Mouse (Mus musculus): ENCODE measurements at regions not wholly inside any gene's neighbourhood (a gene's known extent, or its start where the extent isn't known, plus 50 kb on each side); places are given as distances from the start of the nearest gene placed in this dataset.
A peak's percentile ranks its signal among the peaks of the same experiment; 100 is the strongest.

DNA sequence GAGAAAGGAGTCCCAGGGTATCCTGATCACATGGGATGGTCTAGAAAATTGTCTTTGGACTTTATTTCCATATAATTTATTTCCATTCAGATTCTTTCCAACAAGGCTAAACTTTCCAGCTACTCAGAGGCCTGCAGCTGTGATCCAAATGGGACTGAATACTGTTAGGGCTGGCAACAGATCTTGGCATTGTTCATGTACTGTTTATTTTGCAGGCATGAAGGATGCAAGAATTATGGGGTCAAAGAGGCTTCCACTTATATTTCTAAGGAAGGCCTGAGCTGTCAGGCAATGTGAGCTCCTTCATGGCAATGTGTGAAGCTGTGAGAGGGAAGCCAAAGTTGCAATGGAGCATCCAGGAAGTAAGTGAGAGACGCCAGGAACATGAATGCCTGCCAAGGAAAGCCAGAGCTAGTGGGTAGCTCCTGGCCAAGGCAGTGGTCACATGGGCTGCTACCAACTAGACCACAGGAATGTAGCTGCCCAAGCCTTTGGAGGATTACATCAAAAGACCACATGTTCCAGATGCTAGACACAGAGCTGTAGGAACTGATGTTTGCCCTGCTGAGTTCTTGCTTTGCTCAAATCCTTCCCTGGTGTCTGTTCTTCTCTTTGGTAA, 261.8 kb upstream of the Sox11 start:
- DNase-seq (ENCODE audit: low spot score), result peak; percentile 48

DNA sequence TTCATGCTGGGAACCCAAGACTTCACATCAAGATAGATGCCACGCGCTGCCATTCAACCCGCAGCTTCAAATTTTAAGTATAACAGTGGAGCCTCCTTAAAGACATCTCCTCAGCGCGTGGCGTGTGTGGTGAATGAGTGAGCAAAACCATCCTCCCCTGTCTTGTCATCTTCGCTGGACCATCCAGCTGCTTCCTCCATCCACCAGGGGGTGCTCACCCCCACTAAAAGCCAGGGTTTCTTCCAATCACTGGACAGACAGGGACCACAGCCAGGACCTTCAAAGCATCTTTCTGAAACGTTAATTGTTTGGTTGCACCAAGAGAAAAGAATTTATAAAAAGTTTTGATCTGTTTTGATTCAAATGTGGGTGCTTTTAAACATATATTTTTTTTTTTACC, 256.8 kb upstream of the Sox11 start:
- DNase-seq (ENCODE audit: low spot score), result peak; percentile 14

DNA sequence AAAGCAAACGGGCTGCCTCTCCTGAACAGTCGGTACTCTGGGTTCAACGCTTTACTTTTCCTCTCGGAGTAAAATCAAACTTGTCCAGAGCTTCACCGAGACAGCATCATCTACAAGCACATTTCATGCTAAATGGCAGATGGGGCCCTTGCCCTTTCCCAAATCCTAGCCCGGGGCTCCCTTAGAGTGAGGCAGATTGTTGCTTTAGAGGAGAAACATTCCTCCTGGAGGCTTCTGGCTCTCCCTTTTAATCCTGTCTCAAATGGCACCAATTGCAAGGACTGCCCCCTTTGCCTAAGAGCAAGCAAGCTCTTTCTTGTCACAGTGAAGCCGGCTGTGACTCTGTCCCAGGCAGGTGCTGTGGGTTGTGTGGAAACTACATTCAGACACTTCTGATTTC, 255.5 kb upstream of the Sox11 start:
- no peak for DNase-seq (ENCODE audit: low spot score)

DNA sequence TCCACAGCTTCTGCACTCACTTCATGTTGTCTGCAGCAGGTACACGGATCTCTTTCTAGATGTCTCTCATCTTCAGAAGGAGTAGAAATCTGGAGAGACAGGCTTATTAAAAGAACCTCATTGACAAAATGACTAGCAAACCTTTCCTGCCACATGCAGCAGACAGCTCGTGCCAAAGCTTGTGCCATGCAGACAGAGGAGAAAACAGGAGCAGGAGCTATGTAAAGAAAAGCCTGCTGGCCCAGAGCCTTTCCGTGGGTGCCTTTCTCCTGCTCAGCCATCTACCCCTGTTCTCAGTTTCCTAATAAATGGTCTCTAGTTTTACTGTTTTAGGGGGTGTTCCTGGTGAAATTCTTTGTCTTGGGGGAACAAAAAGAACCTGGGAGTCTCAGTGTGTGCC, 254.9 kb upstream of the Sox11 start:
- DNase-seq (ENCODE audit: low spot score), result no peak

DNA sequence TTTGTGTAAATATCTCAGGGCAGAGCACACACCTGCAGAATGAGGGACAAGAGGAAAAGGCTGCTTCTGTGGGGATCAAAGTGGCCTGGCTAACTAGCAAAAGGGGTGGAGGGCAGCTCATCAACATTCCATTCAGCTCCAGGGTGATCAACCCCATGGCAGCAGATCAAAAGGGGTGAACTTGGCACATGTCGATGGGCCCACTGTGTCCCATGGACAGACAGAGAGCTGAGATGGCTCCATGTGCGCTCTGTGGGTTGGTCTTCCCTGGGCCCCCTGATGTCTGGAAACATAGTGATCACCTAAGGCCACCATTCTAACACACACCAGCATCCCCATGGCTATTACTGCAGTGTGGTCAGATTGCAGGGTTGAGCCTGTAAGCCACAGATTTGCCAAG, 253.2 kb upstream of the Sox11 start:
- no peak for DNase-seq (ENCODE audit: low spot score)

DNA sequence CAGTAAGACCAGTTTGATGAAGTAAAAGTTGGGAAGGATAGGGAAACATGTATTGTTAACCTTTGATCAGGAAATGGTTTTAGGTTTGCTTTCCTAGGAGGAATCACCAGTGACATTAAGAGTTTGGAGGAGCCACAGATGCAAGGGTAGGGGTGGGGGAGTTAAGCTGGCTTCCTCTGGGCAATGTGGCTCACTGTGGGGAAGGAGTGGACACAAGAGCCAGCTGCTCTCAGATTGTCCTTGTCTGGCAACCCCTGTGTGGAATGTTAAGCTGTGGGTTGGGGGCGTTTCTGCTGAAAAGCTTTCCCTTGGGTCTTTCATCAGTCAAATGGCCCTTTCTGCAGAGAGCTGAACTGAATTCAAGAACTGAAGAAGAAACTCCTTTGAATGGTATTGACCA, 251.1 kb upstream of the Sox11 start:
- no peak for DNase-seq (ENCODE audit: low spot score)

DNA sequence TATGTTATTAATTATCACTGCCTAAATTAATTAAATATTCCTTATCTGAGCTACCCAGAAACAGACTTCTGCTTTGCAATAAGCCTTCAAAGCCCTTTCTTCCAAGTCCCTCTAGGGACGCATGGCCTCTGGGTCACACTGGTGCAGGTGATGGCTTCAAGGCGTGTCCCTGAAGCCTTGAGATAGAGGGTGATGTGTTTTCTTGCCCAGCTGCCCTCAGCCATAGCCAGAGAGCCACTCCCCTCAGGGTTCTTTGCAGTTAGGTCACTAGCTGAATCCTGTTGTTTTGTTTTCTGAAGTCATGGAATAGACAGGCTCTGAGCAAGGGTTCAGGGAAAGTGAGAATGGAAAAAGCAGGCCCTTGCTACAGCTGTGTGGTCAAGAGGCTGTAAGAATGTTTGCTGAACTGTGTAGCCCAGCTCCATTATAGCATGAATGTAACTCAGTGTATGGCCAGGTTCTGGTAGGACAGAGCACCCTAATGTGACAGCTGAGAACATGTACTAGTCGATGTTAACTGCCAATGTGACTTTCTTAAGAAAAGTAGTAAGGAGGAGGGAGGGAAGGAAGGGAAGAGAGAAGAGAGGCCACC, 233.8 kb upstream of the Sox11 start:
- no peak for DNase-seq (ENCODE audit: low spot score)

DNA sequence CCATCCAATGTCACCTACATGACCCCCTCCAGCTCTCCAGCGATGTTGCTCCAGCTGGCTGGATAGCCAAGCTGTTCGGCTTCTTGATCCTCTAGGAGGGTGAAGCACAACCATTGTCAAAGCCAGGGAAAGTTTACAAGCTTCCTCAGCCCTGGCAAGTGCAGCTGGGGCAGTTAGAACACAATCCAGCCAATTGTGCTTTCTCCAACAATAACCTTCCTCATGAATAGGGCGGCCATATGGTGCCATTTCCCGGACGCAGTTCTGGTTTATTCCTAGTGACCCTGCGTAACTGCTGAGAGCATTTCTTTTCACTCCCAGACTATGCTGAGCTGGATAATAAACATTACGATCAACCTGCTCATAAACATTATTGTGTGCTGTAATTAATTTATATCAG, 233.3 kb upstream of the Sox11 start:
- DNase-seq (ENCODE audit: low spot score), result no peak

DNA sequence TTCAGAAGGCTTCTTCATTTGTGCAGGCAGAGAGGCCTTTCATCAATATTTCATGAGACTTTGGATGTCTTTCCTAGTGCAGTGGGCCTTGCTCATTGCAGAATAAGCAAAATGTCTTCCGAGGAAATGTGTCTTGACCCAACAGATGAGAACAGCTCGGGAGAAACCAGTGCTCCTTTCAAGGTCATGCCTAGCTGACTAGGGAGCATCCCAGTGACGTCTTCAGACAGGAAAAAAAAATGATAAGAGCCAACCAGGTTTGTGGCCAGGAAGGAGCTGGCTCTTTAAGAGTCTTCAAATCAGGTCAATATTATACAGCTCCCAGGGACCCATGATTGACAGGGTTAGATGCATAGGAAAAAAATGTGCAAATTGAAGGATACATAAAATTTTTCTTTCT, 224.9 kb upstream of the Sox11 start:
- DNase-seq (ENCODE audit: low spot score), result no peak

DNA sequence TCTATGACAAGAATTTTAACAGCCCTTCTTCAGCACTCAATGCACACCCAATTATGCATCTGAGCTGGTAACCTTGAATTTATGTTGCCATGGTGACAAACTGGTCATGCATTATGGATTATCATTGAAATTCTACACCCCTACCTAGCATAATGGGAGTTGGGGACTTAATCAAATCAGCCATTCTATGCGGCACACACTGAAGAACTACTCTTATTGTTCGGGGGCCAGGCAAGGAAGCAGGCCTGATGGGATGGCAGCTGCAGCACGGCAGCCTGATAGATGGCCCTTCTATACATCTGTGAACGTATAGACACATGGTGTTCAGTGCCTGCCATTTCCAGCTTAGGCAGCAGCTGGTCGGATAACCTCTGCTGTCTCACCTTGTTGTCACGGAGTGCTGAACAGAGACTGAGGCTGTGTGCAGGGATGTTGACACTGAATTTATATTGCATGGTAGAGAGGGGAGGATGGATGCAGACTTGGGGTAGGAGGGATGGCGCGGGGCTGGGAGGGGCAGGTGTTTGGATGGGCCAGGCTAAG, 223.7 kb upstream of the Sox11 start:
- DNase-seq (ENCODE audit: low spot score), result no peak

DNA sequence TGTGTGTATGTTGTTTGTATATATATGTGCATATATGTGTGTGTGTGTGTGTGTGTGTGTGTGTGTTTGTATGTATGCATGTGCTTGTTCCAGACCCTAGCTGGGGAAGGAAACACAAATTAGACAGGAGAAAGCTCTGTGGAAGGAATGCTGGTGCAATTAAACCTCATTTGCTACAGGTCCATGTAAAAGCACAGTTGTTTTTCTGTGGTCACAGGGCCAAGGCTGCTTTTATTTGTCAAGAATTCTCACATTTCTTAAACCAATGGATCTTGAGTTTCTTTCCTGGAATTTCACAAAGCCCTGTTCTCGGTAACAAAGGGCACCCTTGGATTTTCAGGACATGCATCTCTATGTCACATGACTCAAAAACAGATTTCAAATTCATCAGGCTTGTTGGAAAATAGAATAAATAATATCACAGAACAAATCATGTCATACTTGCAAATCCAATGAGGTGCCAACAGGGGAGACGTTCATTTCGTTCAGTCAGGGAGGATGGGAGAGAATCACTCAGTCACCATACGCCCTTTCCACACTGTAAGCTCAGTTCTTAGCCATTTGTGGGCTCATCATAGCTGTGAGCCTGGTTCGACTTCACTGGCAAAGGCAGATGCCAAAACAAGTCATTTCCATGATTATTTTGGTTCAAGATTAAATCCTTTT, 222.4 kb upstream of the Sox11 start:
- DNase-seq (ENCODE audit: low spot score), result no peak

DNA sequence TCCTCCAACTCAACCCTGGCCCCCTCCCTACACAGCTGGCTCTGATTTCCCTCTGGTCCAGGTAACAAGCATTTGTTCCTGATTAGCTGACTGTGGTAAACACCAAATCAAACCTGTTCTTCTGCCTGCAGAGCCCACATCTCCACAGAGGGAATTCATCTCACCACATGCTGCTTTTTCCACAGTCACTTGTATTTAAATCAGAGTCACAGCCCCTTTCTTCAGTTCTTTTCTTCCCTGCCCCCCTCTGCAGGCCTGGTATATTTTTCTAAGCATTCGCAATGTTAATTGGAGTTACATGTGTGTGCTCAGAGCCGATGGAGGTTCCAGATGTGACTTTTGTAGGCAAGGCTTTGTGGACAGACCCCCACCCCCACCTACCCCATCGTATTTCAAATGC, 221.5 kb upstream of the Sox11 start:
- no peak for DNase-seq (ENCODE audit: low spot score)

DNA sequence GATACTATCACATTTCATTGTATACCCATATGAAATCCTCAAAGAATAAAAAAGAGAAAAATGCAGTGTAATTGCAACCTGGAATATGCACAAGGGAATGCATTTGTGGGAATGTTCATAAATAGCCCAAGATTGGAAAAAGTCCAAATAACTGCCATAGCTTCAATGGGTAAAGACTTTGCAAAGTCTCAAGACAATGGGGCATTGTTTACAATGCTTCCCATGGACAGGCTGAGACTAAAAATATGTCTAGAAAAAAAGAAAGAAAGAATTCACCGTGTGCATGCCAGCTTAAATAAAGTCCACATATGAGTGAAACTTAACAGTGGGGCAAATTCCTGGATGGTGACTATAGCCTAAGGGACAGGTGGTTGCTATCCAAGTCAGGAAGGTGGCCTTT, 210.4 kb upstream of the Sox11 start:
- no peak for DNase-seq (ENCODE audit: low spot score)

DNA sequence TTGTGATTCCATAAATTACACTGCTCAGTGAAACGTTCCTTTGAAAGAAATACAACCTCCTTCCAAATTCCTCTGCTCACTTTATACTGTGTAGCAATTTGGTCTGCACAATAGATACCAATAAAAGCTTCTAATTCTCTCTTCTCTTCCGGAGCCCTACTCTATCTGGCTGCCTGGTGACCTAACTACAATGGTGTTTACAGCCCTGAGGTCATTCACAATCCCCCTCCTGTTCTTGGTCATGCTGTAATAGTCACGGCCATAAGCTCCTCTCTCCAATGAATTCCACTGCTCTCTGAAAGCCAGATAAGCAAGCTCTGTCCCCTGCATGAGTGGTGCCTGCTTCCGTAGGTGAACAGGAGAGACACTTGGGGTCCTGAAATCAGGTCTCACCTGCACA, 195.8 kb upstream of the Sox11 start:
- DNase-seq (ENCODE audit: low spot score), result no peak

DNA sequence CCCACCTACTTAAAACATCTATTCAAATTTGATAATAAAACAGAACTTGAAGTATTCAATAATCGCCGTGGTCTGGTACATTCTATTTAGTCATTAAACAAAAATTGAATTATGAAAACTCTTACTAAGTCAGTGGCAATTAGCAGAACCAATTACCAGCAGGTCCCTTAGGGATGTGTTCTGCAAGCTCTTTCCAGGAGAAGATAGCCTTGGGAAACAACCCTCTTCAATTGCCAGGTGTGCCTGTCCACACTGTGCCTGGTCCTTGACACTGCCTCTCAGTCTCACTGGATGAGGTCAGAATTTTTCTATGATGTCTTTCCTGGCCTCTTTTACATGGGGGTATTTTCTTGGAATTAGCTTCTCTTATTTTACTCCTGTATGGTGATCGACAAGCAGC, 195.1 kb upstream of the Sox11 start:
- DNase-seq (ENCODE audit: low spot score), result no peak

DNA sequence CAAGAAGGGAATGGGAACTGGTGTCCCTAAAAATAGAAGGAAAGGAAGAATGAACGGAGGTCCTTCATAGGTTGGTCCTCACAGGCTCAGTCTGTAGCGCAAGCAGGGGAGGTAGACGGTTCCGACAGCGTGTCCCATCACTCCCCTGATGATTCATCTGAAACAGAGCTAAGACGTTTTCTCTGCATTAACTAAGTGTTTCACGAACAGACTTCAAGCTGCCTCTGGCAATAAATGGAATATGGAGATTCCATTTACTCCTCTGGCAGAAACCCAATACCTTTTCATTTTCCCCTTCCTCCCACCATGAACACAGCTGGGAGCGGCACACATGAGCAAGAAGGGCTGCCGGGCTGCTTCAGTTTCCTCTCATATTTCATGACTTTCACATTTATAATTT, 194.6 kb upstream of the Sox11 start:
- DNase-seq (ENCODE audit: low spot score), result no peak

DNA sequence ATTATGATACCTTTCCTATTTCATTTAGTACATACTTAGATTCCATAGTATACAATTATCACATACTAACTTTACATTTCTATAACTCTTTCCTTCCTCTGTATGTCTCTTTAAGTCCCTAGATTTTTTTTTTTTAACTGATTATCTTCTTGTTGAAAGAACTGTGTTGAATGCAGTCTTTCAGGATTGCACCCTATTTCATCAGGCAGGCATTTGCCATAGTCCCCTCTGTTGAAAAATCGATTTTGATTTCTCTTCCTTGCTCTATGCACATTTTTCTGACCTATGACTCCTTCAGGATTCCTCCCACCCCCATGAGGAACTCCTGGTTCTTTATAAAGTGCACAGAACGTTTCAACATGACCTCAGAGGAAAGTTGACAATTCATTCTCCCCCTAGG, 183.2 kb upstream of the Sox11 start:
- peak; percentile 7 for DNase-seq (ENCODE audit: low spot score)

DNA sequence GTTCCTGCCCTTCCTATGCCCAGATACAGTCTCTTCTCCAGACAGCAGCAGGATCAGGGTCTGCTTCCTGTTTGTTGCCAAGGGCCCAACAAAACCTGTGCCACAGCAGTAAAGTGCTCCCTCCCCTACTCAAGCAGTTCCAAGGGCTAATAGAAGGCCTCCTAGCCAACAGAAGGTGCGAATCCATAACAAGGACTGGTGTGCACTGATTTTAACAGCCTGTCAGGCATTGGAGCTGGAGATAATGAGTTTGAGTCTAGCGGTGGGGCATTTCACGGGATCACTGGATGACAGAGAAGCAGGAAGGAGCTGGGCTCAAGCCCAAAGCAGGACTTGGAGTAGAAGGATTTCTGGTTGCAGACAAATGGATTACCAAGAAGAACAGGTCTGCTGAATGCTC, 170.9 kb upstream of the Sox11 start:
- no peak for DNase-seq (ENCODE audit: low spot score)

DNA sequence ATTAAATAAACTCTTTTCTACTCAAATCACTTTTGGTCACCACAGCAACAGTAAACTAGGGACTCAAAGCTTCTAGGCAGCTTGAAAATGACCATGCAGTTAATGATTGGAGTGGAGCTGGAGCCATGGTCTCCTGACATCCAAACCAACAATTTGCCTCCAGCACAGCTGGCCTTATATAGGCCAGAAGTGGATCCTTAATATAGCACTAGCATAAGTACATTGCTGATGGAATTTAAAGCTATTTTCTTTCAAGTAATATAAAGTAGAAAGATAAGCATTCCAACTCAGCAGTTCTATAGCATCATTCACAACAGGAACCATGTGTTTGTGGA, 165.8 kb upstream of the Sox11 start:
- no peak for DNase-seq (ENCODE audit: low spot score)

DNA sequence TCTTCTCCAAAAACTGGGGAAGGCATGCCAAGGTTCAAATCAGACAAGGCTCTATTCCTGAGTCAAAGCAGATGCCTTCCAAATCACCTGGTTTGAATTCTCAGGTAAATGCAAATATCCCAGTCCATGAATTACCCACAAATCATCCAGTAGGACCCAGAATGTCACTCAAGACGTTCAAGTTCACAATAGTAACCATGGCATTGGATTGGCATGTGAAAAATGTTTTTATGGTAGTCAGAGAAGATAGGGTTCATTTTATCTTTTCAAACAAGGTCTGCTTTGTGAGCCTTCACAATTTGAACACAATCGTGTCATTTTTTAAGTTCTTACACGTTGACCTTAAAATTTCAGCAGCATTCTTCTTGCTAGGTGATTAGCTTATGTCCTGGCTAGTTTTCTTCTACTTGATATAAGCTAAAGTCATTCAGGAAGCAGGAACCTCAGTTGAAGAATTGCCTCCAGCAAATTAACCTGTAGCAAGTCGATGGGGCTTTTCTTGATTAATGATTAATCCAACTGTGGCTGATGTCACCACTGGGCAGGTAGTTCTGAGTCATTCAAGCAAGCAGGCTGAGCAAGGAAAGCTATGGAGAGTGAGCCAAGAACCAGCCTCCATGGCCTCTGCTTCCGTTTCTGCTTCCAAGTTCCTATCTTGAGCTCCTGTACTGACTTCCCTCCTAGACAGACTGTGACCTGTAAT, 165.3 kb upstream of the Sox11 start:
- no peak for DNase-seq (ENCODE audit: low spot score)

DNA sequence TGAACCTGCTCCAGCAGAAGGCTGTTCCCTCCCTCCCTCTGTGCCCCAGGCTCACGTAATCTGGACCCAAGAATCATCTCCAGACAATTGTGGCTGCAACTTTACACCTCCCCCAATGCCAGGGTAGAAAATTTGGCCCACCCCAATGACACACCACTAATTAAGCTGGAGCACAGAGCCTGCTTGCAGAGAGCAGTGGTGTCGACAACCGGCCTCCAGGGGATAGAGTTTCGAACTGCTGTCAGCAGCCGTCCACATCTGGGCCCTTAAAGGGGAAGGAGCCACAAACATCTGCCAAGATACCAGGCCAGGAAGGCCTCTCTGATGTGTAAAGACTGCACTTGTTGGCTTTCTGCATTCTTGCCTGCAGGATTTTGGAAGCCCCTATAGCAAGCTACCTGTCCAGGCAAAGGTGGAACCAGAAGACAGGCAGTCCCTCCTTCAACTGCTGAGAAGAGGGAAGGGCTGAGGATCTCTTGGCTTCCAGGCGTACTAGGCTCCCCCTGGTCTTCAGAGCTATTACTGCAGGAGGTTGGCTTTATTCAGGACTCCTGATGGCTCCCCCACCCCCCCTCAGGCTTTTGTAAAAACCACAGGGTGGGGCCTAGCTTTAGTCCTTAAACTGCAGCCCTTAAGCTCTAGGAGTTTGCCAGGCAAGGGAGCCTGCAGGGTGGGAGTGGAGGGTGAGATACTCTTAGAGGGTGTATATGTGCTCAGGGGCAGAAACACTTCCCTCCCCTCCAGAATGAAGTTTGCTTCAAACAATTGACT, 160.5 kb upstream of the Sox11 start:
- peak; percentile 22 for DNase-seq (ENCODE audit: low spot score)

DNA sequence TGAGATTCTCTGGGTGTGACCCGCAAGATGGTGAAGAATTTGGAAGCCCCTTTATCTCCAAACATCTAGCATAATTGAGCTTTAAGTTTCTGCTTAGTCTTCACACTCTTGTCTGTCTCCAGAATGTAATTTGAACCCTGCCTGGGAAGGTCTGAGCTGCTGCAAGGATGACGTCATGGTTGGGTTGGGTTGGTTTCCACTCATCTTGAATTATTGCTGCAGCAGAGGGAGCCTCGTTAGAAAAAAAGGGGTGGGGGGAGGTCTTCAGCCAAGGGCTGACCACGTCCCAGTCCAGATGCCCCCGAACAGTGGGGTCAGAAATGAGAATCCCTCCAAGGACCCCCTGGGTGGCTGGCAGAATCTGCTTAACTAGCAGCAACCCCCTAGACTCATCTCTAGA, 158.1 kb upstream of the Sox11 start:
- no peak for DNase-seq (ENCODE audit: low spot score)
